Mouse (Mus musculus) forebrain, embryonic 12.5 days (tissue): Measurements from ENCODE around the gene Olfr706. TPM values are rescaled to one million over a fixed set of nuclear protein-coding genes. Genes with fewer than 3 reads are reported as not detected.
"Not testable (repeated sequence)": the region's sequence is repeated elsewhere in the genome, so short reads cannot be mapped to it uniquely, and the experiment has no call there.

ENCODE experiments used
- ATAC-seq: fragments of 200-750 bp; cut with Nextera tagmentation; 2 replicates; pipeline ENCODE4 v1.8.0; 2017; ENCODE audit warnings: moderate TSS enrichment; ENCODE audit not compliant: low FRiP score
- H3K27ac ChIP-seq: fragments of 300-500 bp; sonication (generic); 2 replicates; pipeline ENCODE4 v1.5.1; 2016; ENCODE audit warnings: mild to moderate bottlenecking
- H3K27me3 ChIP-seq: fragments of 300-500 bp; sonication (generic); 2 replicates; pipeline ENCODE4 v1.6.1; 2016; ENCODE audit warnings: mild to moderate bottlenecking
- H3K36me3 ChIP-seq: fragments of 300-500 bp; sonication (generic); replicated peaks from 2 replicates; pipeline ENCODE4 v1.6.1; 2016; ENCODE audit warnings: mild to moderate bottlenecking
- H3K4me1 ChIP-seq: fragments of 300-500 bp; sonication (generic); 2 replicates; pipeline ENCODE4 v1.6.1; 2016
- H3K4me2 ChIP-seq: fragments of 300-500 bp; sonication (generic); 2 replicates; pipeline ENCODE4 v1.6.1; 2016; ENCODE audit warnings: mild to moderate bottlenecking, moderate library complexity
- H3K4me3 ChIP-seq: fragments of 300-500 bp; sonication (generic); replicated peaks from 2 replicates; pipeline ENCODE4 v1.5.1; 2016; ENCODE audit warnings: mild to moderate bottlenecking
- H3K9ac ChIP-seq: fragments of 300-500 bp; sonication (generic); 2 replicates; pipeline ENCODE4 v1.6.1; 2016; ENCODE audit warnings: mild to moderate bottlenecking
- H3K9me3 ChIP-seq: fragments of 300-500 bp; sonication (generic); 2 replicates; pipeline ENCODE4 v1.6.1; 2016
- WGBS: fragments of 180-500 bp; shearing (Covaris S2); methylation state at CpG from one replicate; pipeline ENCODE4 v1.1.7; 2016; 5-methylcytosine and 5-hydroxymethylcytosine counted together
- polyA plus RNA-seq: library from polyadenylated mRNA; unstranded; fragments of >200 nt; fragmentation: Nextera tagmentation; extraction: Ambion mirVana; gene quantifications from 2 replicates; pipeline ENCODE4 v1.2.1, GENCODE M21; 2016

Olfr706 gene
- polyA plus RNA-seq, result not detected in 2 replicates

- no peaks in the 10 kb centered on the region for H3K4me1 ChIP-seq
- H3K4me2 ChIP-seq, result no peak within 1 kb of the TSS
- H3K27me3 ChIP-seq, result no peaks in the 10 kb centered on the region
- H3K9ac ChIP-seq, result no peak within 1 kb of the TSS
- H3K36me3 ChIP-seq, result no peaks in the 10 kb centered on the region
- no peaks in the 10 kb centered on the region for H3K9me3 ChIP-seq
- H3K27ac ChIP-seq, result no peak within 1 kb of the TSS
- no peak for ATAC-seq
- WGBS, result 86% methylated on average over 2 of the region's 2 CpGs
- no peak within 1 kb of the TSS for H3K4me3 ChIP-seq
Observed at GRCm38 (mm10) chr7:106888062-106888461, at the start of gene Olfr706. Olfr706 (minus strand) TSS chr7:106888162.

DNA sequence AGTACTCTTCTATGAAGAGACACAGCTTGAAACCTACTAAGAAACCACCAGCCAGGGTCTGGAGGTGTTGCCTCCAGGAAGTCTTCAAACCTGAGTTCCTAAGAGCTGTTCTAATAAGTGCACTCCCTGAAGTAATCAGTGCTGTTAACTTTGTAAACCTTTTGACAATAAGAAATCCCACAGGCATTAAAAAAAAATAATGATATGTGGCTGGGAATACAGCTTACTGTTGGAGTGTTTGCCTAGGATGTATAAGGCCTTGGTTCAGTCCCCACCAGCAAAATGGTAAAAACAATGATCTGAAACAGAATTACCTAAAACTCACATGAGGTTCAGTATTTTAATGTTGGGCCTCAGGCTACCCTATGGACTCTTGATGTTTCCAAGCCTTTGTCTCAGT is 44.2 kb upstream of the Olfr706 start, which contains the start of gene Olfr709-ps1:
TSS of gene Olfr709-ps1 (minus strand) at position 101 of the 400 bp plus-strand sequence.
- no peaks in the 10 kb centered on the region for H3K4me1 ChIP-seq
- no peak for ATAC-seq
- H3K9me3 ChIP-seq, result no peaks in the 10 kb centered on the region
- no peak within 1 kb of the TSS for H3K27ac ChIP-seq
- no peak within 1 kb of the TSS for H3K9ac ChIP-seq
- no peaks in the 10 kb centered on the region for H3K27me3 ChIP-seq
- no peak within 1 kb of the TSS for H3K4me2 ChIP-seq
- no peaks in the 10 kb centered on the region for H3K36me3 ChIP-seq
- H3K4me3 ChIP-seq, result no peak within 1 kb of the TSS

- H3K4me3 ChIP-seq, H3K4me2 ChIP-seq, ATAC-seq, H3K36me3 ChIP-seq, H3K9me3 ChIP-seq, H3K27me3 ChIP-seq, H3K4me1 ChIP-seq, H3K9ac ChIP-seq, H3K27ac ChIP-seq: not testable (repeated sequence)
- 87% methylated on average over 7 of the region's 7 CpGs for WGBS
Observed at GRCm38 (mm10) chr7:106920961-106921360, 33.0 kb upstream of the Olfr706 start.

DNA sequence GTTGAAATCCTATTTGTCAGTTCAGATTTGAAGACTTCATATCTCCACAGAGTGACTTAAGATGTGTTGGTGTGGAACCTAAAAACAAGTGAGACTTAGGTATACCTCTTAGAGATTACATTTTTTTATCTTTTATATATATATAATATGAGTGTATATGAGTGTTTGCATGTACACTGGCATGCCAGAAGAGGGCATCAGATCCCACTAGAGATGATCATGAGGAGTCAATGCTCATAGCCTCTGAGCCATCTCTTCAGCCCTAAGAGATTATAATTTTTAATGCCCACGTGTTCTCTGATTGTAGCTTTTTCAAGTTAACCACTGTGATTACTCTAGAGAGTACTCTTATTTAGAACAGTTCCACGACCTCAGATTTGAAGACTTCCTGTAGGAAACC is 19.7 kb upstream of the Olfr706 start, which contains the start of gene Olfr1532-ps1:
TSS of gene Olfr1532-ps1 (plus strand) at position 326 of the 400 bp plus-strand sequence.
- H3K36me3 ChIP-seq, result no peaks in the 10 kb centered on the region
- 69% methylated on average over 2 of the region's 2 CpGs for WGBS
- no peak within 1 kb of the TSS for H3K9ac ChIP-seq
- no peaks in the 10 kb centered on the region for H3K9me3 ChIP-seq
- no peak for ATAC-seq
- H3K4me1 ChIP-seq, result no peaks in the 10 kb centered on the region
- H3K27me3 ChIP-seq, result no peaks in the 10 kb centered on the region
- H3K4me3 ChIP-seq, result no peak within 1 kb of the TSS
- no peak within 1 kb of the TSS for H3K4me2 ChIP-seq
- H3K27ac ChIP-seq, result no peak within 1 kb of the TSS

- 88% methylated on average over 3 of the region's 3 CpGs for WGBS
- ATAC-seq, H3K4me3 ChIP-seq, H3K9me3 ChIP-seq, H3K27me3 ChIP-seq, H3K9ac ChIP-seq, H3K36me3 ChIP-seq, H3K4me2 ChIP-seq, H3K4me1 ChIP-seq, H3K27ac ChIP-seq: not testable (repeated sequence)
Observed at GRCm38 (mm10) chr7:106901141-106901540, 13.2 kb upstream of the Olfr706 start, which contains the start of gene Olfr707. Olfr707 (minus strand) TSS chr7:106901241.

DNA sequence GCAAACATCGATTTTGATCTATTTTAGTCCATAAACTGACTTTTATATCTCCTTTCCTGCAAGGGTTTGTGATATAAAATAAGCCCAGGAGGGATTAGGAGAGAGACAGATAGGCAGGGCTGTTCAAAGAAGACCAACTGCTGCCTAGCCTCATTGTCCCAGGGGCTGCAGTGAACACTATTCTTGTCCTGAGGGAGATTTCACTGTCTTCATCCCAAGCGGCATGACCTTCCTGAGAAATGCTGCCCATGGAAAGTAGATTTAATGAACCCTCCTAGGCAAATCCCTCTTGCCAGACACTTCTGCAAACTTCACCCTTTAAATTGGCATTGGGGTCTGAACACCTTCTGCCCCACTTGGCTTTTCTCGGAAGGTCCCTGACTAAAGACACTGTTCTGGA is 11.2 kb downstream of the Olfr706 start, which contains the start of gene Olfr705:
TSS of gene Olfr705 (minus strand) at position 101 of the 400 bp plus-strand sequence.
- 76% methylated on average over 3 of the region's 3 CpGs for WGBS
- H3K27me3 ChIP-seq, result no peaks in the 10 kb centered on the region
- H3K36me3 ChIP-seq, result no peaks in the 10 kb centered on the region
- no peak within 1 kb of the TSS for H3K4me3 ChIP-seq
- no peaks in the 10 kb centered on the region for H3K4me1 ChIP-seq
- H3K27ac ChIP-seq, result no peak within 1 kb of the TSS
- no peak within 1 kb of the TSS for H3K4me2 ChIP-seq
- no peaks in the 10 kb centered on the region for H3K9me3 ChIP-seq
- H3K9ac ChIP-seq, result no peak within 1 kb of the TSS
- no peak for ATAC-seq

GRCm38 (mm10) chr7:106862885-106863284 is 25.1 kb downstream of the Olfr706 start, which contains the start of gene Olfr704:
Olfr704 (plus strand) TSS chr7:106863185.
- Histone ChIP-seq H3K27ac (no peak within 1 kb of the TSS), H3K9me3 (no peaks in the 10 kb centered on the region), H3K4me3 (no peak within 1 kb of the TSS), H3K9ac (no peak within 1 kb of the TSS), H3K36me3 (no peaks in the 10 kb centered on the region), H3K27me3 (no peaks in the 10 kb centered on the region), H3K4me1 (no peaks in the 10 kb centered on the region), H3K4me2 (no peak within 1 kb of the TSS)
- no peak for ATAC-seq

- WGBS, result 68% methylated on average over 2 of the region's 2 CpGs
- H3K9ac ChIP-seq, result no peak within 1 kb of the TSS
- no peak within 1 kb of the TSS for H3K4me3 ChIP-seq
- ATAC-seq, result no peak
- H3K36me3 ChIP-seq, result no peaks in the 10 kb centered on the region
- H3K4me2 ChIP-seq, result no peak within 1 kb of the TSS
- H3K4me1 ChIP-seq, result no peaks in the 10 kb centered on the region
- no peaks in the 10 kb centered on the region for H3K27me3 ChIP-seq
- H3K9me3 ChIP-seq, result no peaks in the 10 kb centered on the region
- no peak within 1 kb of the TSS for H3K27ac ChIP-seq
Observed at GRCm38 (mm10) chr7:106843060-106843459, 44.9 kb downstream of the Olfr706 start, which contains the start of gene Olfr703. Olfr703 (plus strand) TSS chr7:106843360.

- Histone ChIP-seq H3K36me3 (no peaks in the 10 kb centered on the region), H3K4me1 (no peaks in the 10 kb centered on the region)
- ATAC-seq, result no peak
Observed at GRCm38 (mm10) chr7:106833793-106834192, 54.2 kb downstream of the Olfr706 start, which contains the start of gene Olfr702. Olfr702 (minus strand) TSS chr7:106833893.

More at GRCm38 (mm10) chr7:106833793-106834192, 54.2 kb downstream of the Olfr706 start, which contains the start of gene Olfr702:
- Histone ChIP-seq H3K4me3 (no peak within 1 kb of the TSS), H3K9me3 (no peaks in the 10 kb centered on the region), H3K27me3 (no peaks in the 10 kb centered on the region), H3K27ac (no peak within 1 kb of the TSS), H3K4me2 (no peak within 1 kb of the TSS), H3K9ac (no peak within 1 kb of the TSS)

Other genes starting within 250 kb of the Olfr706 start
- gene Olfr693, start 207.6 kb downstream of the Olfr706 start, polyA plus RNA-seq, result not detected in 2 replicates
- gene Olfr694, start 196.3 kb downstream of the Olfr706 start, polyA plus RNA-seq, result not detected in 2 replicates
- gene Olfr695, start 171.8 kb downstream of the Olfr706 start, polyA plus RNA-seq, result not detected in 2 replicates
- not detected in 2 replicates for gene Olfr697, start 145.7 kb downstream of the Olfr706 start, polyA plus RNA-seq
- gene Olfr698, start 132.8 kb downstream of the Olfr706 start, polyA plus RNA-seq, result not detected in 2 replicates
- gene Olfr699, start 95.0 kb downstream of the Olfr706 start, polyA plus RNA-seq, result not detected in 2 replicates
- not detected in 2 replicates for gene Olfr700, start 79.3 kb downstream of the Olfr706 start, polyA plus RNA-seq
- gene Olfr701, start 74.0 kb downstream of the Olfr706 start, polyA plus RNA-seq, result not detected in 2 replicates
- gene Olfr702, start 54.3 kb downstream of the Olfr706 start, polyA plus RNA-seq, result not detected in 2 replicates
- gene Olfr703, start 44.8 kb downstream of the Olfr706 start, polyA plus RNA-seq, result not detected in 2 replicates
- gene Olfr704, start 25.0 kb downstream of the Olfr706 start, polyA plus RNA-seq, result not detected in 2 replicates
- gene Olfr705, start 11.3 kb downstream of the Olfr706 start, polyA plus RNA-seq, result not detected in 2 replicates
- gene Olfr707, start 13.1 kb upstream of the Olfr706 start, polyA plus RNA-seq, result not detected in 2 replicates
- not detected in 2 replicates for gene Olfr1532-ps1, start 19.8 kb upstream of the Olfr706 start, polyA plus RNA-seq
- gene Olfr709-ps1, start 44.1 kb upstream of the Olfr706 start, polyA plus RNA-seq, result not detected in 2 replicates
- gene Olfr710, start 60.1 kb upstream of the Olfr706 start, polyA plus RNA-seq, result not detected in 2 replicates
- not detected in 2 replicates for gene Olfr6, start 75.8 kb upstream of the Olfr706 start, polyA plus RNA-seq
- gene Olfr711, start 87.3 kb upstream of the Olfr706 start, polyA plus RNA-seq, result not detected in 2 replicates
- not detected in 2 replicates for gene Olfr2, start 117.9 kb upstream of the Olfr706 start, polyA plus RNA-seq
- gene Olfr713, start 143.0 kb upstream of the Olfr706 start, polyA plus RNA-seq, result not detected in 2 replicates
- gene Olfr714, start 182.8 kb upstream of the Olfr706 start, polyA plus RNA-seq, result not detected in 2 replicates
- gene Olfr17, start 205.1 kb upstream of the Olfr706 start, polyA plus RNA-seq, result not detected in 2 replicates
- not detected in 2 replicates for gene Olfr715b, start 222.2 kb upstream of the Olfr706 start, polyA plus RNA-seq
- gene Olfr715, start 242.9 kb upstream of the Olfr706 start, polyA plus RNA-seq, result not detected in 2 replicates